Mouse (Mus musculus): Measurements from ENCODE around the gene Pip4k2a.

The Pip4k2a gene

DNA sequence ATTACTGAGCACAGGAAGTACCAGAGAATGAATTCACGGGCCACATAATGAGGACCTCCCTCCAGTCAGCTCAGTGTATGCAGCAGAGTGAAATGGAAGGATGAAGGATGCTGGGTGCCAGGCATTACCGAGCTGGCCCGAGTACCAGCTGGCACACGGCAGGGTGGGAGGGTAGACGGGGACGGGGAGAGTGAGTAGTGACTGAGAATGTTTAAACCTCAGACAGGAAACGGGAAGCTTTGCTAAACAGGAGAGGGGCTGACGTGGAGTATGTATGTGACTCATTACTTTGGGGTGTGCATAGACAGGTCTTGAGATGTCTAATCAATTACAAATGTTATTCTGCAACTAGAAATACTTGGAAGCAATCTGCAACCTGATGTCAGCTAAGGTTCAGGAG, 69.7 kb downstream of the Pip4k2a start:
- peak; percentile 71 for DNase-seq (ENCODE audit: low read depth, low spot score)

DNA sequence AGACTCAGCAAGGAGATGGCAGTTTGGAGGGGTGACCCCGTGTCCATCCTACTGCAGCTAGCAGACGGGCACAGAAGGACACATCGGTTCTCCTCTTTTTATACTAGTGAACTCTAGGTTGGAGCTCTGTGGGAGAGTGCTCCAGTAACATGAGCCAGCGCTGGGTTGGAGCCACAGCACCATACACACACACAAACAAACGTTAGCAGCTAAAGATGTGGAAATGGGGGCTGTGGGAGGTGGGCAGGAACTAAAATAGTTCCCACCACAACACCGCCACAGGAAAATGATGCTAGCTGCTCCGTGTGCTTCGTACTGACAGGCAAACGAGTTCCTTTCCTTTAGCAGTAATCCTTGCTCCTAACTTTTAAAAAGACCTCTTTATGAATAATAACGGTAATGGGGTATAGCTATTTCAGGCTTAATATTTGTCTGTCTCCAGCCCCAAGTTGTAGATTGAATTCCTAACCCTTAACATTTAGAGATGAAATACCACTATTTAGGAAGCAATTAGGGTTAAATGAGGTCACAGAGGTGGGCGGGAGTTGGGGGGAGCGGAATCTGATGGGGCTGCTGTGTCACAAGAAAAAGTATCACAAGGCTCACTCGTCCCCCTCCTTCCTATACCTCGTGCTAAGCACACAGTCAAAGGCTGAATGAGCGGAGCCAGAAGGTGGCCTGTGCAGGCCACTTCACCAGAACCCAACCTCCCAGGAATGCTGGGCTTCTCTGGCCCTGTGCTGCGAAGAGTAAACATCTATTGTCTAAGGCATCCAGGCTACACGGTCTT, 73.9 kb downstream of the Pip4k2a start:
- no peak for DNase-seq (ENCODE audit: low read depth, low spot score)

GRCm38 (mm10) chr2:18923098-18923649, 74.8 kb downstream of the Pip4k2a start:
- no peak for DNase-seq (ENCODE audit: low read depth, low spot score)

- no peak for DNase-seq (ENCODE audit: low read depth, low spot score)
Observed at GRCm38 (mm10) chr2:18921570-18922180, 76.3 kb downstream of the Pip4k2a start.

DNA sequence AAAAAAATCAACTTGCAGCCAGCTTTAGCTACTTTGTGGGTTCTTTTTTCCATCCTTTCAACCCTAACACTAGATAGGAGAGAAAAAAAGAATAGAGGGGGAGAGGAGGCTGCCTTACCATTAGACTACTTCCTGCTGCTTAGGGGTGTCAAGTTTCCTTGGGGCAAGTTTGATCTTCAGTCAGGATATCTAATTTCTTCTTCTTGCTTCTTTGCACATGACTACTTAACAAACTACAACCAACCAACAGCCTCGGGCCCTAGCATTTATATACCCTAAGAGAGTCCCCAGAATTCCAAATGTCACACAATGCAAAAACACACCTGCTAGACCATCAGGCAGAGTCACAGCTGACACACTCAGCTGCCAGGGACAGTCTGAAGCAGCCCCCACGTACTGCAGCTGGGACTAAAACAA, 77.5 kb downstream of the Pip4k2a start:
- peak; percentile 60 for DNase-seq (ENCODE audit: low read depth, low spot score)

GRCm38 (mm10) chr2:18919797-18920354, 78.0 kb downstream of the Pip4k2a start:
- DNase-seq (ENCODE audit: low read depth, low spot score) = no peak

- DNase-seq (ENCODE audit: low read depth, low spot score) = no peak
Observed at GRCm38 (mm10) chr2:18917838-18918237, 80.1 kb downstream of the Pip4k2a start.

- DNase-seq (ENCODE audit: low read depth, low spot score) = peak; percentile 43
Observed at GRCm38 (mm10) chr2:18917380-18917750, 80.6 kb downstream of the Pip4k2a start.

DNA sequence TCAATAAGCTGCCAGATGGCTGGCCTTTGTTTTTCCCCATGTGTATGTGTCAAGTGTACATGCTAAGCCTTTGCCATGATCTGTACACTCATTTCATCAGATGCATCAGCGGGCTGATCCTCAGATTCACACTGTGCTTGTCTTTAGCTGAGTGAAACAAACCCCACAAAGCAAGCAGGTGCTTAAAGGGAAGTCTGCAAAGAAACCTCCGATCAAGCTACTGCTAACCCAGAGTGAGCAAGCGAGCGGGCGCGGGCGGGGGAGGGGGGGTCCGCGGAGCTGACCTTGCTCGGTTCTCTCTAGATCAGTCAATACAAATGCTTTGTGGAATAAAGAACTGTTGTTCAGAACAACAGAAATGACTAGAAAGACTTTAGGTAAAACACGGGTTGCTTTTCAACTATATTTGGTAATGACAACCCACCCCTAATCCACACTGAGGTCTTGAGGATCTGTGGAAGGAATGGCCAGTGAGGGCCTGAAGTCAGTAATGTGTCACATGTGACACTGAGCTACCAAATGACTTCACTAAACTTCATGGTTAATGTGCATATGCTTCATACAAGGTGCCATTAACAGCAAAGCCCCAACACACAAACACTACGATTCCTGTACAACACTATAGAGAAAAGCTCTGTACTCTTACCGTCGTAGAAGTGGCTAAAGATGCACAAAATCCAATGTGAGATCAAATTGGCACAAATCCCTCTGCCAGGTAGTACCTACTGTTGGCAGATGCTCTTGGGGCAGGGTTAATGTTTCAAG, 81.1 kb downstream of the Pip4k2a start:
- peak; percentile 60 for DNase-seq (ENCODE audit: low read depth, low spot score)

DNA sequence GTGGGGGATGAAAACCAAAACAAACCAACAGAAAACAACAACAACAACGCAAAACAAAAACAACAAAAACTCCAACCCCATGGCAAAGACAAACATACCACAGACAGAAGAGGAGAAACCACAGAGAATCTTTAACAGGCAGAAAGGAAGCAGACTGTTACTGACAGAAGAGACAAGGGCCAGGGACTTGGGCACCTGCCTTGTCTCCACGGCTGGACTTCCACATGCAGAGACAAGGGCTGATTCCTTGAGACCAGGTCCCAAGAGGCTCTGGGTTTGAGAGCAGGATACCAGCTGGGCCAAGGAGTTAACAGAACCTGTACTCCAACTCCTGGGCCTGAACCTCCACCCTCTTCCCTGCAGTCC, 81.9 kb downstream of the Pip4k2a start:
- DNase-seq (ENCODE audit: low read depth, low spot score) = no peak

DNA sequence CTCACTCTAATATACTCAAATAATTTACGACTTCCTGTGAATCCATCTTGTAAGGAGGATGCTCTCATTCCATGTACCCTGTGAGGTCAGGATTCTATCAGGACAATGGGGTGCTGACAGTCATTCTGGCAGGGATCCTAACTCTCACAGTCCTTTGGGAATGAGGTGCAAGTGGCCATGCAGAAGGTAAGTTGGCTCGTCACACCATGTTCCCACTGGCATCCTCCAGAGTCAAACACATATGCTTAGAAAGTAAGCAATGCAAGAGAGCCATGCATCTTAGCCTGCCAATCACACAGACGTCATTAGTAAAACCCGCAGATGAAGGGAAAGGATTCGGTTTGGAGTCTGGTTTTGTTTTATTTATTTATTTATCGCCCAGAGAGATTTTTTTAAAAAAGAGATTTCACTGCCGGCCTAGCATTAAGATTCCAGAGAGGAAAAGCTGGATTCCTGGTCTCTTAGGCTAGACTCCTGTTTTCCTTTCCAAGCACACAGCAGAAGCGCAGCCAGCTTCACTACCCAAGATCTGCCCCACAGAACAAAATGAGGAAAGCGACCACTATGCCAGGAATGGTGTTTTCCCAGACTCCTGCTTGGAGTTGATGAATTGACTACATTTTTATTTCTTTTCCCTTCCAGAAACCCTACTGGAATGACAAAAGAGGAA, 82.4 kb downstream of the Pip4k2a start:
- DNase-seq (ENCODE audit: low read depth, low spot score) = no peak

GRCm38 (mm10) chr2:18914750-18915149, 83.2 kb downstream of the Pip4k2a start:
- no peak for DNase-seq (ENCODE audit: low read depth, low spot score)

DNA sequence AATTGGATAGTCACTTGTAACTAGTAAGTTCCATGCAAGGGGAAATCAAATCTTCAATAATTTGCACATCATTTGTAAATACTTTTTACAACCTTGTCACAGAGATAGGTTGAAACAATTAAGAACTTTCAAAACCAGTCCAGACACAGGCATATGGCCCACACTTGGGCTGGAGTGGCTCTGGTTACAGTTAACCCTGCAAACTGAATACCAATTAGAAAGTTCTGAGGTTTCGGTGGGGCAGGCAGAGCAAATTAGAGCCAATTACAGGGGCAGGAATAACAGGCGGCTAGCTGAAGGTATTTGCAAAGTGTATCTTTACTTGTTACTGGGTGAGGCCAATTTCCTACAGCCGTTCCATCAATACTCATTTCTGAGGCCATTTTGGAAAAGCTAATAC, 84.3 kb downstream of the Pip4k2a start:
- no peak for DNase-seq (ENCODE audit: low read depth, low spot score)

GRCm38 (mm10) chr2:18911251-18911934, 86.5 kb downstream of the Pip4k2a start:
- no peak for DNase-seq (ENCODE audit: low read depth, low spot score)

DNA sequence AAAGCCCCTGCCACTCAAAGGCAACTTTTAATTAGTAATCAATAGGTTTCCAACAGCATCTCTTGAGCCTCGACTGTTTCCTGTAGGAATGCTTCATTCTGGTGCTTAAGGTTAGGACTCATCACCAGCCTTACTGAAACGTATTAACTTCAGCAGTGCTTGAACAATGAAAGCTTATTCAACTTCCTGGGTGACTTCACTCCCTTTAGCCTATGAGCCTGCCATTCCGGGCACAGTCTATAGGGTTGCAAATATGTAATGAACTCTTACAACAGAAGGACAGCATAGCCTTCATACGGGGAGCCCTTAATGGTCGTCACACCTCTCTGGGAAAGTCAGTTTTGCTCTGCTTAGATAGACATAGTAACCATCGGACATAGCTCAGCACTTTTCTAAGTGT, 87.7 kb downstream of the Pip4k2a start:
- DNase-seq (ENCODE audit: low read depth, low spot score) = peak; percentile 44

GRCm38 (mm10) chr2:18909713-18910112, 88.2 kb downstream of the Pip4k2a start:
- DNase-seq (ENCODE audit: low read depth, low spot score) = peak; percentile 34

- DNase-seq (ENCODE audit: low read depth, low spot score) = no peak
Observed at GRCm38 (mm10) chr2:18907269-18907668, 90.7 kb downstream of the Pip4k2a start.

DNA sequence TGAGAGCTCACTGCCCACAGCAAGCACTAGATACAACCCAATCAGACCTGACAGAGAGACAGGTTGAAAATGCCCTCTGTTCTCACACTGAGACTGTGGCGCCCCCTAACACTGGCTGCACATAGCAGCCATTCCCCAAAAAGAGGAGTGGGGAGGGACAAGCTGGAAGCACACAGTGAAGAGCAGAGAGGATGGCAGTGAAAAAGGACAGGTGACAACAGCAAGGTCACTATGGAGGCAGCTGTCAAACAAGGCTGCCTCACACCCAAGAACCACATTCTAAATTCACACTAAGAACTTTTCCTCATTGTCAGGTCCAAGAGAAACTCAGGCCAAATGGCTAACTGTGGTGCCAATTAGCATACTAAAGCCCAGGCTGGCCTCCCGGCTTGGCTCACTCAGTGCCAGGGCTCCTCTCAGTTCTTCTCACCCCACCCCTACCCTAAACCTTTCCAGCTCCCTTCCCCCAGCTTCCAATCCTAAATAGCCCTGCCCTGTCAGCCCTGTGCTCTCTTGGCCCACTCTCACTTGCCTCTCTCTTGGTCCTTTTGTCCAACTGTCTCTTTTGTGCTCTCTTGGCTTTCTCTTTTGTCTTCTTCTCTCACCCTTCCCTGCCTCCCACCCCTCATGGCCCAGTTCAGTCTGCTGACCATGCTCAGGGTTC, 91.4 kb downstream of the Pip4k2a start:
- no peak for DNase-seq (ENCODE audit: low read depth, low spot score)

DNA sequence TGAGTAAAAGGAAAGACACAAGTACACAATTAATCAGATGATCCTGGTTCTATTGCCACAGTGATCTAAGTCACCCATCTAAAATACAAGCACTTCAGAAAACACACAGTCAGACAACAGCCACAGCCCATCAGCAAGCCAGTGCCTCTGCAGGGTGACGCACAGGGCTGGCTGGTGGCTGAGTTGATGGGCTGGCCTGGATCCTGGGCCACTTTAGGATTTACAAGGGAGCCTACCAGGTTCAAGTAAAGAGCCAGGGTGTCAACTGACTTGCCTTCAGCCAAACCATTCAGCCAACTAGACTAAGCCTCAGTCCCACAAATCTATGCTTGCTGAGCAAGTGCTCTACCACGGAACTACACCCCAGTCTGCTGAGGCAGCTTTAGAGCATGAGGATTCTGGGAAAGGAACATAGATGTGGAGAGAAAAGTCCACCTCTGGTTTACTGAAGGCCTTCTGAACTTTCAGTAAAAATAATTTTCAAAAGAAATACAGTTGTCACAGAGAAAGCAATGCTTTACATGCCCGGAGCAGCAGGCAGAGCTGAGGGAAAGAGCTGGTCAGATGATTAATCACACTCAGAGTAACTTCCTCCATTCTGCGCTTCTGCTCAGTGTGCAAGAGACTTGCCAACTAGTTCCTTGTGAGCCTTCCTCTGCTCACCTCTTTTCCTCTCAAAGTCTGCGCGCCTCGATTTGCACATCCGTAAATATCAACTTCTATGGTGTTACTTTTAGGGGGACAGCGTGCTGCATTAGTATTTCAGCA, 94.4 kb downstream of the Pip4k2a start:
- DNase-seq (ENCODE audit: low read depth, low spot score) = no peak

GRCm38 (mm10) chr2:18901133-18901532, 96.8 kb downstream of the Pip4k2a start:
- no peak for DNase-seq (ENCODE audit: low read depth, low spot score)
